Mouse (Mus musculus): ENCODE results near the gene Nucb1. TPM values are rescaled to one million over a fixed set of nuclear protein-coding genes. Genes with fewer than 3 reads are reported as not detected.
"Not testable (repeated sequence)": the region's sequence is repeated elsewhere in the genome, so short reads cannot be mapped to it uniquely, and the experiment has no call there.

The Nucb1 gene
- polyA plus RNA-seq, 1 experiment from 2014 or later: 238 TPM

DNA sequence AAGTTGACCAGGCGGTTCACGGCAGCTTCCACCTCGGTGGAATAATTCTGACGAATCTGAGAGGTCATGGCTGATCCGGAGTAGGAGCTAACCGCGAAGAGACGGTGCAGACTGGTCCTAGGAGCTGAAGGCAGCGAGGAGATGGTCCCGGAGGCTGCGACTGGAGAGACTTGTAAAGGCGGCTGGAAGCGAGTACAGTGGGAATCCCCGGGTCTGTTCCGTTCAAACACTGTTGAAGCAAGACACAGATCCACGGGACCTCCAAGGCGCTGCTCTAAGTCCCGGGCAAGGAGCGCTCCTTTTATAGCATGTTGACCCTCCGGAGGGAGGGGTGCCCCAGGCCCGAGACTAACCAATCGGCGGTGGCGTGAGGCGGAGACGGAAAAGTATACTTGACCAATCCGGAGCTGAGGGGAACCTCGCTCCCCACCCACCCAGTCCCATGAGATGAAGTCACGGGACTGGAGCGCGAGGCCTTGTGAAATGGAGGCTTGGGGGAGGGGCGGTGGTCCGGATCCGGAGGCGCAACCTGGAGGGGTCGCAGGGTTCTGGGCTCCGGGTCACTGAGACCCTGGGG is 50.6 kb downstream of the Nucb1 start, which contains the start of gene Ftl1:
TSS of gene Ftl1 (minus strand) at position 321 of the 577 bp plus-strand sequence.
- not testable (repeated sequence) for H3K27me3 ChIP-seq, H3K9me3 ChIP-seq
- peak; percentile 95 for ATAC-seq (ENCODE audit: borderline replicate concordance, extremely low read depth, low FRiP score, low TSS enrichment)
- under 1% methylated on average over 33 of the region's 37 CpGs for WGBS
- peak within 1 kb of the TSS; percentile 89 for H3K27ac ChIP-seq
- H3K4me2 ChIP-seq: peak within 1 kb of the TSS; percentile 72
- peaks cover 36% of the 10 kb centered on the region for H3K4me1 ChIP-seq
- peak within 1 kb of the TSS; percentile 85 for H3K9ac ChIP-seq
- peaks cover 53% of the 10 kb centered on the region for H3K36me3 ChIP-seq
- H3K4me3 ChIP-seq: peak within 1 kb of the TSS; percentile 76

DNA sequence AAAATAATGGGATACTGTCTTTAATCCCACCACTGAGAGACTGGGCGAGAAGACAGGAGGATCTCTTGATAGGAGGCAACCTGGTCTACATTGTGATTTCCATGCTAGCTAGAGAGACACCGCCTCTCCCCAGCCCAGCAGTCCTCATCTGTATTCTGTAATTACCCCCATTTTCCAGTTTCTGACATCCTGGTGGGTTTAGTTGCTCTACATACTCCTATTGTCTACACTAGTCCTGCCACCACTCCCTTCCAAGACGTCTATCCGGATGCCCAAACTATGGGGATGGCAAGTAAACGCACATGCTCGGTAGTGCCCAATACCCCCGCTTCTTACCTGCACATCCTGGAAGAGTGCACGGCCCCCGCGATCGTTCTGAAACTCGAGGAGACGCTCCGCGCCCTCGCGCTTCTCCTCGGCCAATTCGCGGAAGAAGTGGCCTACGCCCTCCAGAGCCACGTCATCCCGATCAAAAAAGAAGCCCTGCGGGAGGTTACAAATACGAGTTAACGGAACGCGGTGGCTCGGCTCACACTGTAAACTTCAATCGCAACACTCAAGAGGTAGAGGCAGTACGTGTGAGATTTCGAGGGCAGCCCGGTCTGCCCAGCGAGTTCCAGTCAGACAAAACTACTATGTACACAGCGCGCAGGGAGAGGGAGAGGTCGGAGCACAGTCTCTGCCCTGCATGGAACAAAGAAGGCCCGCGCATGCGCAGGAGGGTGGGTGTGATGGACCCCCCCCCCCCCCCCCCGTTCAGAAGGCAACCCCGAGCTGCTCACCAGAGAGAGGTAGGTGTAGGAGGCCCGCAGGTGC is 51.2 kb downstream of the Nucb1 start:
- H3K4me2 ChIP-seq: peak overlapping the region; percentile 72
- H3K9ac ChIP-seq: peak overlapping the region; percentile 85
- ATAC-seq (ENCODE audit: borderline replicate concordance, extremely low read depth, low FRiP score, low TSS enrichment): peak; percentile 64
- peak overlapping the region; percentile 76 for H3K4me3 ChIP-seq
- H3K36me3 ChIP-seq: peaks cover 58% of the 10 kb centered on the region
- H3K9me3 ChIP-seq: no peaks in the 10 kb centered on the region
- peaks cover 36% of the 10 kb centered on the region for H3K4me1 ChIP-seq
- under 1% methylated on average over 43 of the region's 43 CpGs for WGBS
- no peaks in the 10 kb centered on the region for H3K27me3 ChIP-seq
- peak overlapping the region; percentile 83 for H3K27ac ChIP-seq

DNA sequence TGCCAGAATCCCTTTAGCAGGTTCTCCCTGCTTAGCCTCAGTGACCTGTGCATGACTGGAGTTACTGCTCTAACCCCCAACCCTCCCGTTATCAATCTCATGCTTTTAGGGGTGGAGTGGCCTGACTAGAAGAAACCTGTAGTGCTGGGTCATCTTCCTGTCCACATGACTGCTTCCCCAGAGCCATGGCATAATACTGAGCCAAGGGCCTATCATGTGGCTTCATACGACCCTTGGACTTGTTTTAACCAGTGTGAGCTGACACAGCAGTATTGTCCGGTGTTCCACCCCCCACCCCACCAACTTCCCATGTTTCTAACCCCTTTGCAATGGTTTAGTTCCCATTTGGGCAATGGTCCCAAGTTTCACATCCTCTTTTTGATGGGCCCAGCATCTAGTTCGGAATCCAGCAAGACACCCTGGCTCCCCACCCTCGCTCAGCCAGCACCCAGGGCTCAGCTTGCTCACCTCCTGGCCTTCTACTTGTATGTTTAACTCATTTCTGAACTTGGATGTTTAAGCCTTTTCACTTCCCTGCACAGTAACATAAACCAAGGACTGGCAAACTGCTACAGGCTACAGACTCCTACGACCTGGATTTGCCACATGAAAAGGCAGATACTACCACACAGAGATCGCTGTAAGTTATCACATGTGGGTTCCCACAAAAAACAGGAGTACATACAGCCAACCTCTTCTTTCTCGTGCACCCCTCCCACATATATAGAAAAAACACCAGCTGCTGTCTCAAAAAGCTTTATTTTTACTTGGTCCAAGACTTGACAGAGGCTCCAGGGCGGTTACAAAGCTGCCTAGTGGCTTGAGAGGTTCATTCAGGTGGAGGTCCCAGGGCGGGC is 52.8 kb downstream of the Nucb1 start:
- Histone ChIP-seq H3K4me3 (peak overlapping the region; percentile 76), H3K27ac (peak overlapping the region; percentile 47; the same call in 1 of the 2 replicates), H3K4me2 (peak overlapping the region; percentile 72), H3K9me3 (no peaks in the 10 kb centered on the region), H3K9ac (peak overlapping the region; percentile 85), H3K36me3 (peaks cover 55% of the 10 kb centered on the region), H3K4me1 (peaks cover 36% of the 10 kb centered on the region), H3K27me3 (no peaks in the 10 kb centered on the region)
- no peak for ATAC-seq (ENCODE audit: borderline replicate concordance, extremely low read depth, low FRiP score, low TSS enrichment)
- WGBS: 47% methylated on average over 10 of the region's 10 CpGs

DNA sequence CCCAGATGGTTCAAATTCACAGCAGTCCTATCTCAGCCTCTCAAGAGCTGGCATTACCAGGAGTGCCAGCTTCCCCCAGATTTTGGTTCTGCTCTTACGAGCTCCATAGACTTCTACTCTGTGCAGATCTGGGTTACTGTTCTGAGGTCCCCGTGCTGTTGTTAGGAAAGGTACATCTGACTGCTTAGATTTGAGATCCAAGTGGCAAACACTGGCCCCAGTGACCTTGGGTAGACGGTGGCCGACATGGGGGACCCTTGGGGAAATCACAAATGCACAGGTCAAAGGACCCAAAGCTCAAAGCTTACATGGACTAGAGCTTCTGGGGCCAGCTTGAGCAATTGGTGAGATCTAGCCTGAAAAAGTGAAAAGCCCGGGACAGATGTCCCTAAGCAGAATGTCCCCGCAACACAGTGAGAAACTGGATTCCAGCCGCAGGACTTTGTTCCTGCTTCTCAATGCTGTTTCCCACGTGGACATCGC is 53.4 kb downstream of the Nucb1 start:
- Histone ChIP-seq H3K9ac (no peak overlapping the region), H3K9me3 (no peaks in the 10 kb centered on the region), H3K4me1 (peaks cover 34% of the 10 kb centered on the region), H3K4me3 (no peak overlapping the region; the same call in 1 of the 2 replicates), H3K4me2 (peak overlapping the region; percentile 72), H3K36me3 (peaks cover 55% of the 10 kb centered on the region), H3K27me3 (no peaks in the 10 kb centered on the region), H3K27ac (0 out of 2 replicates have a peak overlapping the region, but pooled peaks have one; percentile 47)
- ATAC-seq (ENCODE audit: borderline replicate concordance, extremely low read depth, low FRiP score, low TSS enrichment): no peak
- 39% methylated on average over 9 of the region's 9 CpGs for WGBS

DNA sequence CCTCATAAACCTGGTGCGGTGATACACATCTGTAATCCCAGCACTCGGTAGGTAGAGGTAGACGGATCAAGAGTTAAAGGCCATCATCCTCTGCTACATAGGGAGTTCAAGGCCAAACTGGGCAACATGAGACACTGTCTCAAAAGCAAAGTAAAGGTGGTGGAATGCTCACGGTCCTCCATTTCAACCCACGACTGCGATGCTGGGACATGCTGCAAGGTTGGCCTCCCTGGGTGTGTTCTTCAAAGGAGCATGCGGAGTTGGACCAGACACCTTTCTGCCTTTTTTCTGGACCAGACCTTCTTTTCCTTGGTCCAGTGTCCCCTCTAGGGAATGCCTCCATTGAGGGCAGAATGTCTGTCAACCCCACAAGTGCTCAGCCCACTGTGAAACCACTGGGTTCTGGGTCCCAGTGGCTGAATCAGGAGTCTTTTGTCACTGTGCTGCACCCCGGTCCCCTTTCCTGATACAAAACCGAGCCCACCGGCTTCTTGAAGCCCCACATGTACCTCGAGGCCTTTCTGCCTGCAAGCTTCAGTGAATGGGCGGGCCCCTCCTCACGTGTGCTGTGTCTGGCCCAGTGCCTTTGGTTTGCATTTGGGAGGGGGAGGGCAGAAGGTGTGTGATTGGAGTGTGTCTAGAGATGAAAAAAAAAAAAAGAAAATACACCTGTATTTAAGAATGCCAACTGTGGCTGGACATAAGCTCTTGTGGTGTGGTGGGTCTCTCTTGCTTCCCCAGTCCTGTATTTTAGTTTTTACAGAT is 54.1 kb downstream of the Nucb1 start:
- Histone ChIP-seq H3K4me3 (no peak overlapping the region), H3K27me3 (no peaks in the 10 kb centered on the region), H3K9ac (no peak overlapping the region), H3K4me1 (peaks cover 29% of the 10 kb centered on the region), H3K27ac (no peak overlapping the region), H3K9me3 (no peaks in the 10 kb centered on the region), H3K4me2 (no peak overlapping the region), H3K36me3 (peaks cover 54% of the 10 kb centered on the region)
- 69% methylated on average over 13 of the region's 13 CpGs for WGBS
- ATAC-seq (ENCODE audit: borderline replicate concordance, extremely low read depth, low FRiP score, low TSS enrichment): no peak

DNA sequence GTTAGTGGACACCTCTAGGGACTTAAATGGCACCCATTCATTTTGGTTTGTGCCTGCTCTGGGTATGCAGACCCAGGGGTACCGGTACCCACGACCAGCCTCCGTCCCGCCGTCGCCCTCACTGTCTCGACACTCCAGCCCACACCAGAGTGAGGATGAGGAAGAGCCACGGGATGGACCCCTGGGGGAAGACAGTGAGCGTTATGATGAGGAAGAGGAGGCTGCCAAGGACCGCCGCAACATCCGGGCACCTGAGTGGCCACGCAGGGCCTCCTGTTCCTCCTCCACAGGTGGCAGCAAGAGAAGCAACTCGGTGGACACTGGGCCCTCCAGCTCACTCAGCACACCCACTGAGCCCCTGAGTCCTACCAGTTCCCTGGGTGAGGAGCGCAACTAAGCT is 55.2 kb downstream of the Nucb1 start:
- H3K27me3 ChIP-seq: no peaks in the 10 kb centered on the region
- no peak overlapping the region for H3K4me3 ChIP-seq
- no peak overlapping the region for H3K4me2 ChIP-seq
- no peak overlapping the region for H3K27ac ChIP-seq
- no peak for ATAC-seq (ENCODE audit: borderline replicate concordance, extremely low read depth, low FRiP score, low TSS enrichment)
- H3K4me1 ChIP-seq: peaks cover 17% of the 10 kb centered on the region
- no peaks in the 10 kb centered on the region for H3K9me3 ChIP-seq
- peaks cover 56% of the 10 kb centered on the region for H3K36me3 ChIP-seq
- H3K9ac ChIP-seq: no peak overlapping the region
- 87% methylated on average over 15 of the region's 15 CpGs for WGBS

DNA sequence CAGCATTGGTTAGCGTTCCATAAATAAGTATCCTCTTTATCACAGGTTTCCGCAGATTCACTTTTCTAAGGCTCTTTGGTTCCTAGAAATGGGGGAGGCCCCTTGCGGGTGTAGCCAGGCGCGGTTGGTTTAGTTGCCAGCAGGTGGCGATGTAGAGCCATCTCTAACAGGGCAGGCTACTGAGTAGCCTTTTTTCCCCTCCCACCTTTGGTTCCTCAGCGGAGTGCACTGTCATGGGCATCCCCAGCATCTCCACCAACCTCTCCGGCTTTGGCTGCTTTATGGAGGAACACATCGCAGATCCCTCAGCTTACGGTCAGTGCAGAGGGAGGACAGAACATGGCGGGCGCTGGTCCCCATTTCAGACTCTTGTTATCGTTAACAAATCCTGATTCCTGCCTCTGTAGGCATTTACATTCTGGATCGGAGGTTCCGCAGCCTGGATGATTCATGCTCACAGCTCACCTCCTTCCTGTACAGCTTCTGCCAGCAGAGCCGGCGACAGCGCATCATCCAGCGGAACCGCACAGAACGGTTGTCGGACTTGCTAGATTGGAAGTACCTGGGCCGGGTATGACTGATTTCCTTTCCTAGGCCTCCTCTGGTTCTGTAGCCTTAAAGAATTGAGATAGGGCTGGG is 58.7 kb downstream of the Nucb1 start:
- H3K36me3 ChIP-seq: peaks cover 57% of the 10 kb centered on the region

DNA sequence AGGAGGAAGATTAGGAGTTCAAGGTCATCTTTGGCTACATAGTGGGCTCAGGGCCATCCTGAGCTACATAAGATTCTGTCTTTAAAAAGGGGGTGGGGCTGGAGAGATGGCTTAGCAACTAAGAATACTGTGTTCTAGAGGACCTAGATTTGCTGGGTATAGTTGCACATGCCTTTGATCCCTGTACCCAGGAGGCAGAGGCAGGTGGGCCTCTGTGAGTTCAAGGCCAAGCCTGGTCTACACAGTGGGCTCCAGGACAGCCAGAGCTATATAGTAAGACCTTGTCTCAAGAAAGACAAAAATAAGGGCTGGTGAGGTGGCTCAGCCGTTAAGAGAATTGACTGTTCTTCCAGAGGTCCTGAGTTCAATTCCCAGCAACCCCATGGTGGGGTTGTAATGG is 60.2 kb downstream of the Nucb1 start:
- H3K27me3 ChIP-seq: no peaks in the 10 kb centered on the region
- no peak overlapping the region for H3K27ac ChIP-seq
- no peak for ATAC-seq (ENCODE audit: borderline replicate concordance, extremely low read depth, low FRiP score, low TSS enrichment)
- H3K4me2 ChIP-seq: no peak overlapping the region
- H3K4me1 ChIP-seq: no peaks in the 10 kb centered on the region
- peaks cover 56% of the 10 kb centered on the region for H3K36me3 ChIP-seq
- 81% methylated on average over 1 of the region's 1 CpGs for WGBS
- no peaks in the 10 kb centered on the region for H3K9me3 ChIP-seq
- no peak overlapping the region for H3K9ac ChIP-seq
- no peak overlapping the region for H3K4me3 ChIP-seq

More for the DNA sequence above, 58.7 kb downstream of the Nucb1 start:
- Histone ChIP-seq H3K27ac (no peak overlapping the region), H3K4me1 (no peaks in the 10 kb centered on the region), H3K9me3 (no peaks in the 10 kb centered on the region), H3K9ac (no peak overlapping the region), H3K4me3 (no peak overlapping the region), H3K27me3 (no peaks in the 10 kb centered on the region), H3K4me2 (no peak overlapping the region)
- peak; percentile 58; the same call in 1 of the 2 replicates for ATAC-seq (ENCODE audit: borderline replicate concordance, extremely low read depth, low FRiP score, low TSS enrichment)
- 54% methylated on average over 23 of the region's 23 CpGs for WGBS

DNA sequence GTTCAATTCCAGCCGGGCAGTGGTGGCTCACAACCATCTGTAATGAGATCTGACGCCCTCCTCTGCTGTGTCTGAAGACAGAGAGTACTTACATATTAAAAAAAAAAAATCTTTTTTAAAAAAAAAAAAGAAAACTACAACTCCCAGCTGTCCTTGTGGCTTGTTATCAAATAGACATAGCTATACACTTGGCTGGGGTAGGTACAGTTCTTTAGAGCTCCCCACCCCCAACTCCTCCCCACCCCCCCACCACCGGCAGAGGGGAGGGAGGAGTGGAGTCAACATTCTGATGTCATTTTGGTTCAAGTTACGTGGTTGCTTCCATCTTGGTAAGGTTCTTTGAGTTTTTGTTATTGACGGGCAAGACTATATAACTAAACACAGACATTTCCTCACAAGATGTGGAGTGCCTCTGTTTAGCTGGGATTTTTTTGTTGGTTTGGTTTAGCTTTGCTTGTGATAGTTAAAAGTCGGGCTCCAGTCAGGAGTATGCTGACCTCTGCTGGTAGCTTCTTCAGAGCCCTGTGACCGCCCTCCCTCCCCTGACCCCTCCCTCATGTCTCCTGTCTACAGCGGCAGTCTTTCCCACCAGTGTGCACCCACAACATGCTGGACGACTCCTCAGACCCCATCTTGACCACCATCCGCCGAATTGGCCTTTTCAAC is 62.7 kb downstream of the Nucb1 start:
- 36% methylated on average over 11 of the region's 11 CpGs for WGBS
- Histone ChIP-seq H3K4me3 (no peak overlapping the region), H3K27ac (no peak overlapping the region), H3K36me3 (peaks cover 53% of the 10 kb centered on the region), H3K27me3 (no peaks in the 10 kb centered on the region), H3K9ac (no peak overlapping the region), H3K4me1 (no peaks in the 10 kb centered on the region), H3K4me2 (no peak overlapping the region), H3K9me3 (no peaks in the 10 kb centered on the region)
- ATAC-seq (ENCODE audit: borderline replicate concordance, extremely low read depth, low FRiP score, low TSS enrichment): peak; percentile 34

DNA sequence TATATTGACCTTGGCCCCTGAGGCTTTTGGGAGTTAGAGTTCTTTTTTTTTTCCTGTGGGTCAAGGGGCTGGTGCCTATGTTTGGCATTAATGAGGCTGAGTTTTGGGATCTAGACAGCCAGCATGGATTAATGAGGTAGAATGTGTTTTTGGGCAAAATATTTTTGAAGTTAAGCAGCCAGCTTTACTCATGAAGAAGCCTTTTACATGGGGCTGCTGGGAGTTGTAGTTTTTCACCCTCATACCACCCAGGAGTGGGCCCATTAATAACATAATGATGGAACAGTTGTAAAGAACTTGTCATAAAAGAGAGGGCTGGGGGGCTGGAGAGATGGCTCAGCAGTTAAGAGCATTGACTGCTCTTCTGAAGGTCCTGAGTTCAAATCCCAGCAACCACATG is 63.6 kb downstream of the Nucb1 start:
- H3K9ac ChIP-seq: no peak overlapping the region
- no peak overlapping the region for H3K4me2 ChIP-seq
- no peaks in the 10 kb centered on the region for H3K9me3 ChIP-seq
- peaks cover 51% of the 10 kb centered on the region for H3K36me3 ChIP-seq
- no peak for ATAC-seq (ENCODE audit: borderline replicate concordance, extremely low read depth, low FRiP score, low TSS enrichment)
- no peak overlapping the region for H3K4me3 ChIP-seq
- no peak overlapping the region for H3K27ac ChIP-seq
- H3K27me3 ChIP-seq: no peaks in the 10 kb centered on the region
- no peaks in the 10 kb centered on the region for H3K4me1 ChIP-seq
